Mouse (Mus musculus): ENCODE results near the gene Cacna1e. TPM values are rescaled to one million over a fixed set of nuclear protein-coding genes. Genes with fewer than 3 reads are reported as not detected.

Cacna1e gene
- polyA plus RNA-seq, 1 experiment from 2014 or later = 5.8 TPM

Other genes with a start within 250 kb of the Cacna1e start
- 8.6 and 12.2 TPM in 2 replicates for gene Ier5, start 215.1 kb upstream of the Cacna1e start, polyA plus RNA-seq (2015; fragmentation: Nextera tagmentation; extraction: Ambion mirVana)

Measured in forebrain, embryonic 13.5 days (tissue).